Mouse (Mus musculus): ENCODE results near the gene Lyzl4.

- TF ChIP-seq CTCF (conservative IDR thresholded peaks at IDR 0.05; ENCODE audit: low read length), result no peak
- TF ChIP-seq NANOG (IDR thresholded peaks at IDR 0.05; ENCODE audit: borderline replicate concordance, low read length), result no peak
- TF ChIP-seq POU5F1 (IDR thresholded peaks at IDR 0.05; ENCODE audit: borderline replicate concordance, low read length), result no peak
Observed at GRCm38 (mm10) chr9:121609381-121609780, 32.5 kb downstream of the Lyzl4 start.
